In the genomic region with DNA sequence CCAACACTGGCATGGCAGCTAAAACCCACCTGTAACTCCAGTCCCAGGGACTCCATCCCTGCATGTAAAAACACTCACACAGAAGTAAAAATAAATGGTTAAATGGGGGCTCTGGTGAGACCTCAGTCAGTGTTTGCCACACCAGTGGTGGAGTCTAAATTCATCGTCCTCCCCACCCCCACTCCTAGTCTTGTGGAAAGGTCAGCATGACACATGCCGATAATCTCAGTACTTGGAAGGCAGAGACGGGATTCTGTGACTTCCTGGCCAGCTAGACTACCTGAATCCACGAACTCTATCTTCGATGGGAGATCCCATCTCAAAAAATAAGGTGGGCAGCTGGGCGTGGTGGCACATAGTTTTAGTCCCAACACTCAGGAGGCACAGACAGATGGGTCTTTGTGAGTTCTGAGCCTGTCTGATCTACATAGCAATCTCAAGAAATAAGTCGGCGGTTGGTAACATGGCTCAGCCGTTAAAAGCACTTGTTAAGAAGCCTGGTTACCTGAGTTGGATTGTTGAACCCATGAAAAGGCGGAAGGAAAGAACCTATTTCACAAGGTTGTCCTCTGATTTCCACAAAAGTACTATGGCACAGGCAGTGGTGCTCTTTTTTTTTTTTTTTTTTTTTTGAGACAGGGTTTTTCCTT, we compare ENCODE assay signal across 18 mouse cellular contexts. TPM values are rescaled to one million over a fixed set of nuclear protein-coding genes. Genes with fewer than 3 reads are reported as not detected.
A peak's percentile ranks its signal among the peaks of the same experiment; 100 is the strongest.
DNase-seq lines count a peak whose midpoint lies in the region; ATAC-seq lines count a peak whose summit lies in the region.
"Had no signal": no experiment of that assay in that cellular context is flagged by ENCODE, and none has a peak within 500 bp of the region (broad histone marks: within the 10 kb centered on the region; RNA-seq: fewer than 3 reads in every experiment).

No protein-coding gene starts in this region.

- H3K27me3 ChIP-seq in liver, embryonic 15.5 days, result peaks cover 3% of the 10 kb centered on the region; the same call in 1 of the 2 replicates
- H3K27me3 ChIP-seq: midbrain, embryonic 12.5 days; neural tube, embryonic 13.5 days had no signal

- no peak overlapping the region for H3K9ac ChIP-seq in liver, embryonic 15.5 days
- H3K9ac ChIP-seq: midbrain, embryonic 12.5 days; neural tube, embryonic 13.5 days had no signal

- no peak overlapping the region; the same call in 1 of the 2 replicates for H3K4me2 ChIP-seq in liver, embryonic 15.5 days
- H3K4me2 ChIP-seq: midbrain, embryonic 12.5 days; neural tube, embryonic 13.5 days had no signal

- no peak for ATAC-seq in liver, embryonic 15.5 days (ENCODE audit: insufficient read depth)
- no peak for ATAC-seq in megakaryocyte-erythroid progenitor cell, adult 5-6 weeks (replicated peaks; ENCODE audit: low FRiP score, low TSS enrichment, poor library complexity, severe bottlenecking)
- ATAC-seq: forebrain, embryonic 16.5 days; hindbrain, embryonic 16.5 days had no signal

- 63% methylated on average over 10 of the region's 10 CpGs for WGBS in liver, embryonic 15.5 days (ENCODE audit: insufficient replicate concordance)

- no peak overlapping the region for H3K4me3 ChIP-seq in liver, embryonic 15.5 days (replicated peaks)
- H3K4me3 ChIP-seq: embryonic facial prominence, embryonic 10.5 days; forebrain, embryonic 10.5 days; hindbrain, embryonic 10.5 days; layer of hippocampus, adult 2 months; midbrain, embryonic 12.5 days; neural tube, embryonic 13.5 days had no signal

- H3K27ac ChIP-seq in liver, embryonic 15.5 days (replicated peaks), result 0 out of 2 replicates have a peak overlapping the region, but pooled peaks have one; percentile 14
- H3K27ac ChIP-seq: embryonic facial prominence, embryonic 10.5 days; forebrain, embryonic 10.5 days; hindbrain, embryonic 10.5 days; layer of hippocampus, adult 2 months; liver, embryonic 14.5 days; midbrain, embryonic 12.5 days; neural tube, embryonic 13.5 days had no signal

- peaks cover 28% of the 10 kb centered on the region for H3K4me1 ChIP-seq in liver, embryonic 15.5 days (replicated peaks)
- H3K4me1 ChIP-seq: forebrain, embryonic 10.5 days; hindbrain, embryonic 10.5 days; midbrain, embryonic 12.5 days; neural tube, embryonic 13.5 days had no signal

- DNase-seq in adrenal gland, adult (ENCODE audit: inconsistent age in 2 of 2, low spot score in 1 of 2), result peak; percentile 49 to 74
- no peak for DNase-seq in adrenal gland, postnatal 25 days
- peak; percentile 13 for DNase-seq in gastrocnemius, postnatal 25 days
- DNase-seq in gastrocnemius, postnatal 36 days, result no peak
- DNase-seq in liver, result no peak
- DNase-seq in naive thymus-derived CD4-positive, alpha-beta T cell, adult 2 months (ENCODE audit: low read depth), result peak; percentile 4
- DNase-seq: right cerebral cortex, postnatal 25 days had no signal

- intact Hi-C loops in gastrocnemius, postnatal 36 days (cut with DNase I), result no loop called here

- H3K36me3 ChIP-seq in liver, embryonic 15.5 days (replicated peaks), result no peaks in the 10 kb centered on the region
- H3K36me3 ChIP-seq: embryonic facial prominence, embryonic 10.5 days; forebrain, embryonic 10.5 days; hindbrain, embryonic 10.5 days; midbrain, embryonic 12.5 days; neural tube, embryonic 13.5 days had no signal

- H3K9me3 ChIP-seq in liver, embryonic 15.5 days (replicated peaks), result no peaks in the 10 kb centered on the region
- H3K9me3 ChIP-seq: embryonic facial prominence, embryonic 10.5 days; forebrain, embryonic 10.5 days; hindbrain, embryonic 10.5 days; midbrain, embryonic 12.5 days; neural tube, embryonic 13.5 days had no signal

RNA-seq across cellular contexts. Expression of a gene that starts 13.2 kb away (rescaled TPM):
- 168 and 205 TPM in 2 replicates for total RNA-seq in adrenal gland, postnatal 25 days (2021)
- 100 to 1,000 TPM; 279 to 296 TPM for total RNA-seq in gastrocnemius, postnatal 25 days (2021)
- total RNA-seq in gastrocnemius, postnatal 36 days (2021), result 100 to 1,000 TPM; 278 to 305 TPM
- polyA plus RNA-seq in liver, embryonic 15.5 days (2015; fragmentation: Nextera tagmentation; extraction: Ambion mirVana), result 110 and 121 TPM in 2 replicates
- total RNA-seq in megakaryocyte-erythroid progenitor cell, adult 5-6 weeks (2014; fragmentation: Nextera tagmentation), result 321 and 323 TPM in 2 replicates
- 421 and 441 TPM in 2 replicates for total RNA-seq in megakaryocyte-erythroid progenitor cell, adult 5-6 weeks (2017)

RNA-seq across cellular contexts. Expression of a gene that starts 36.9 kb away (rescaled TPM):
- total RNA-seq in adrenal gland, postnatal 25 days (2021), result 67.2 and 75.0 TPM in 2 replicates
- 1 to 10 TPM; 7.0 to 8.9 TPM for total RNA-seq in gastrocnemius, postnatal 25 days (2021)
- 10 to 100 TPM in 1 of 2 experiments, 1 to 10 TPM in 1; 6.9 to 10.4 TPM for total RNA-seq in gastrocnemius, postnatal 36 days (2021)
- 19.5 and 20.1 TPM in 2 replicates for polyA plus RNA-seq in liver, embryonic 15.5 days (2015; fragmentation: Nextera tagmentation; extraction: Ambion mirVana)
- total RNA-seq in megakaryocyte-erythroid progenitor cell, adult 5-6 weeks (2014; fragmentation: Nextera tagmentation), result 67.6 and 76.2 TPM in 2 replicates
- total RNA-seq in megakaryocyte-erythroid progenitor cell, adult 5-6 weeks (2017), result 17.7 and 24.2 TPM in 2 replicates

Comparison
In these comparisons a context has a peak if more than half of its experiments do, and no peak if none do; other contexts are left out.
1. DNase-seq: peak in adrenal gland, adult (2 of 2), gastrocnemius, postnatal 25 days (single experiment) and naive thymus-derived CD4-positive, alpha-beta T cell, adult 2 months (single experiment); none in adrenal gland, postnatal 25 days (single experiment), gastrocnemius, postnatal 36 days (0 of 2) and liver (single experiment).